Mouse (Mus musculus): ENCODE measurements around the gene Snai1.

GRCm38 (mm10) chr2:167537476-167538297 lies at the start of gene Snai1:
- TF ChIP-seq NELFE (IDR thresholded peaks at IDR 0.05; ENCODE audit: low read depth, low read length) (no peak), ZNF384 (IDR thresholded peaks at IDR 0.05; ENCODE audit: low read depth, low read length) (no peak), MAFK (IDR thresholded peaks at IDR 0.05; ENCODE audit: borderline replicate concordance, low read depth, low read length) (no peak)
